ENCODE assay signal across 11 mouse cellular contexts in the genomic region with DNA sequence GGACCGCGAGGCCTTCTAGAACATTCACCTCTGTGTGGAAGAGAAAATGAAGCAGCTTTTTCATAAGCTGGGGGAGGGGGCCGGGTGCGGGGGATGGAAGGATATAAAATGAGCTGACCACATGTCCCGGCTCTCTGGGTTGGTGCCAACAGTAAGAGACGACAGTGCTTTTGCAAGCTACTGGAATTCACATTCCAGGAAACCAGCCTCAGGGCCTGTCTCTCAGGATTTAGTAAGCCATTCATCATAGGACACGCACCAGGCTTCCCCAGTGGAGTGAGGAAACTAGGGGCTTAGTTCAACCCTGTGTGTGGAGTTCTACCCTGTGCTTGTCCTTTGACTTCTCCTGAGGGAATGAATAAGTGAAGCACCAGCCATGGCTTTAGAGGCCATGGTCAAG. TPM values are rescaled to one million over a fixed set of nuclear protein-coding genes. Genes with fewer than 3 reads are reported as not detected.
DNase-seq lines count a peak whose midpoint lies in the region; ATAC-seq and TF ChIP-seq lines count a peak whose summit lies in the region.
"Had no signal": no experiment of that assay in that cellular context is flagged by ENCODE, and none has a peak within 500 bp of the region (broad histone marks: within the 10 kb centered on the region; RNA-seq: fewer than 3 reads in every experiment).

No protein-coding gene starts in this region.

- TF ChIP-seq CTCF in brain, embryonic 14.5 days (IDR thresholded peaks at IDR 0.05; ENCODE audit: borderline replicate concordance, extremely low read depth, insufficient read depth, insufficient read length) = no peak

- no peaks in the 10 kb centered on the region for H3K9me3 ChIP-seq in limb, embryonic 11.5 days (ENCODE audit: control insufficient read depth, low read length)
- H3K9me3 ChIP-seq in limb, embryonic 10.5 days (replicated peaks) = no peaks in the 10 kb centered on the region
- H3K9me3 ChIP-seq: embryonic facial prominence, embryonic 12.5 days; midbrain, embryonic 15.5 days had no signal

- no peak overlapping the region for H3K9ac ChIP-seq in limb, embryonic 11.5 days (ENCODE audit: low read length)
- H3K9ac ChIP-seq: embryonic facial prominence, embryonic 12.5 days; liver, embryonic 14.5 days; midbrain, embryonic 15.5 days had no signal

- H3K4me1 ChIP-seq in limb, embryonic 11.5 days (ENCODE audit: control insufficient read depth, insufficient read depth, low read length) = no peaks in the 10 kb centered on the region
- H3K4me1 ChIP-seq in limb, embryonic 10.5 days = no peaks in the 10 kb centered on the region
- H3K4me1 ChIP-seq: embryonic facial prominence, embryonic 12.5 days; midbrain, embryonic 15.5 days had no signal

- no peak for ATAC-seq in limb, embryonic 11.5 days (ENCODE audit: insufficient number of reproducible peaks, low FRiP score, low TSS enrichment, low read depth)
- ATAC-seq: midbrain, embryonic 15.5 days had no signal

- H3K36me3 ChIP-seq in limb, embryonic 11.5 days (ENCODE audit: control insufficient read depth, insufficient read depth, low read length) = peaks cover 10% of the 10 kb centered on the region
- peaks cover 86% of the 10 kb centered on the region for H3K36me3 ChIP-seq in limb, embryonic 10.5 days

- no peak for TF ChIP-seq POLR2A in brain, embryonic 14.5 days (IDR thresholded peaks at IDR 0.05; ENCODE audit: borderline replicate concordance, extremely low read depth, insufficient read depth, insufficient read length, poor library complexity, severe bottlenecking)

- H3K27me3 ChIP-seq in limb, embryonic 11.5 days (ENCODE audit: control insufficient read depth, insufficient read depth, low read length) = no peaks in the 10 kb centered on the region
- H3K27me3 ChIP-seq in limb, embryonic 10.5 days (ENCODE audit: low read depth, poor library complexity, severe bottlenecking) = no peaks in the 10 kb centered on the region
- H3K27me3 ChIP-seq: embryonic facial prominence, embryonic 12.5 days; midbrain, embryonic 15.5 days had no signal

- no peak overlapping the region for H3K4me2 ChIP-seq in limb, embryonic 11.5 days (ENCODE audit: low read depth, severe bottlenecking)
- H3K4me2 ChIP-seq: embryonic facial prominence, embryonic 12.5 days; midbrain, embryonic 15.5 days had no signal

- intact Hi-C loops in left cerebral cortex, postnatal 14 days (cut with DNase I) = no loop called here

- DNase-seq in adrenal gland, postnatal 10 days = peak; percentile 25
- DNase-seq in adrenal gland, postnatal 4 days (ENCODE audit: low spot score in 2 of 2) = no peak
- DNase-seq in limb, embryonic 11.5 days (ENCODE audit: low spot score) = peak; percentile 32
- DNase-seq in limb, embryonic 10.5 days (ENCODE audit: low spot score) = no peak
- peak; percentile 13 for DNase-seq in brain, embryonic 14.5 days (ENCODE audit: low read depth)
- peak; percentile 75 for DNase-seq in kidney, postnatal 14 days
- no peak for DNase-seq in MN1 (ENCODE audit: low spot score)
- no peak for DNase-seq in left cerebral cortex, postnatal 14 days (ENCODE audit: low spot score in 2 of 2)

- 76% methylated on average over 7 of the region's 7 CpGs for WGBS in limb, embryonic 11.5 days
- WGBS in limb, embryonic 10.5 days = 90% methylated on average over 7 of the region's 7 CpGs

- H3K27ac ChIP-seq in limb, embryonic 11.5 days (replicated peaks; ENCODE audit: low read depth, low read length) = no peak overlapping the region
- H3K27ac ChIP-seq in limb, embryonic 10.5 days = no peak overlapping the region
- H3K27ac ChIP-seq: embryonic facial prominence, embryonic 12.5 days; liver, embryonic 14.5 days; midbrain, embryonic 15.5 days had no signal

- no peak overlapping the region for H3K4me3 ChIP-seq in limb, embryonic 11.5 days (ENCODE audit: low read depth, low read length)
- no peak overlapping the region for H3K4me3 ChIP-seq in limb, embryonic 10.5 days
- H3K4me3 ChIP-seq: embryonic facial prominence, embryonic 12.5 days; midbrain, embryonic 15.5 days had no signal

RNA-seq across cellular contexts. Expression of gene Pom121, which starts 48.1 kb away (rescaled TPM):
- total RNA-seq in adrenal gland, postnatal 10 days (2021) = 10 to 100 TPM; 25.9 to 26.7 TPM
- 10 to 100 TPM; 35.9 to 40.7 TPM for total RNA-seq in adrenal gland, postnatal 4 days (2021)
- polyA plus RNA-seq in limb, embryonic 11.5 days (2014; fragmentation: Nextera tagmentation; extraction: Ambion mirVana) = 21.4 and 21.8 TPM in 2 replicates
- polyA plus RNA-seq in limb, embryonic 10.5 days (2016; fragmentation: Nextera tagmentation; extraction: Ambion mirVana) = 23.0 and 23.4 TPM in 2 replicates
- polyA plus RNA-seq in brain, embryonic 14.5 days (2012; rRNA removed) = 21.7 and 45.5 TPM in 2 replicates
- 10 to 100 TPM; 45.8 to 46.2 TPM for total RNA-seq in left cerebral cortex, postnatal 14 days (2021)

Comparison
In these comparisons a context has a peak if more than half of its experiments do, and no peak if none do; other contexts are left out.
1. DNase-seq: peak in adrenal gland, postnatal 10 days (single experiment), limb, embryonic 11.5 days (single experiment), brain, embryonic 14.5 days (single experiment) and kidney, postnatal 14 days (single experiment); none in adrenal gland, postnatal 4 days (0 of 2), limb, embryonic 10.5 days (single experiment), MN1 (single experiment) and left cerebral cortex, postnatal 14 days (0 of 2).